Mouse (Mus musculus): ENCODE measurements around the gene Zfp30. TPM values are rescaled to one million over a fixed set of nuclear protein-coding genes. Genes with fewer than 3 reads are reported as not detected.
A peak's percentile ranks its signal among the peaks of the same experiment; 100 is the strongest.

Gene Zfp30
- total RNA-seq (2014; fragmentation: Nextera tagmentation): 1.4 TPM in 1 of 2 replicates, not detected in the other
- total RNA-seq (2017): 0.50 and 0.56 TPM in 2 replicates

DNA sequence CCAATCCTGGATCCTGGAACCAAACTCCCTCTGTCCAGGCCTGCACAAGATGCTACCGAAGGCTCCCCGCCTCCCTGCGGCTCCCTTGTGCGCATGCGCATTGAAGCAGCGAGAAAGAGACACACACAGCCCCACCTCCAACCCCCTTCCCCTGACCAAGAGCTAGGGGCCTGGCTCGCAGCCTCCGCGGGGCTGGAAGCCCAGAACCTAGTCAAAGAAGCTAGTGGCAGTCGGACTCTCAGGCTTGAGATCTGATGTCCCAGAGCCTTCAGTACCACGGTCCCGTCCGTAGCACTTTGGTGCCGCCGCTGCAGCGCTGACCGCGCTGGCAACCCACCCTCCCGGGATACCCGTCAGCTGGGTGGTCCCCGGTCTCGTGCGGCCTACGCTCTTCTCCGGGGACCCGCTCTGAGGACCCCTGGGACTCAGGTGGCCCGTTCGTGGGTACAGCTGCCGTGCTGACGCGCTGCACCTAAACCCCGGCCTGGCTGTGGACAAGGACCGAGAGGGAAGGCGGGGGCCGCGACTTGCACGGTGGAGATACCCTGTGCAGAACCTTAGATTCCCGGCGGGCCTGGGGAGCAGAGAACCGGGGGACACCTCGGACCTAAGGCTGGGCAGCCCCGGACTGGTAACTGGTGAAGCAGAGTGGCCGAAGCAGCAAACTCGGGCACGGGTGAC is at the start of gene Zfp30:
TSS of gene Zfp30 (plus strand) at position 128 of the 681 bp plus-strand sequence.
- peak; percentile 92 for ATAC-seq (replicated peaks; ENCODE audit: low FRiP score, low TSS enrichment, poor library complexity, severe bottlenecking)

GRCm38 (mm10) chr7:29742258-29742657 is 41.5 kb upstream of the Zfp30 start:
- ATAC-seq (replicated peaks; ENCODE audit: low FRiP score, low TSS enrichment, poor library complexity, severe bottlenecking): no peak

GRCm38 (mm10) chr7:29760476-29760875 is 23.3 kb upstream of the Zfp30 start:
- ATAC-seq (replicated peaks; ENCODE audit: low FRiP score, low TSS enrichment, poor library complexity, severe bottlenecking): no peak

DNA sequence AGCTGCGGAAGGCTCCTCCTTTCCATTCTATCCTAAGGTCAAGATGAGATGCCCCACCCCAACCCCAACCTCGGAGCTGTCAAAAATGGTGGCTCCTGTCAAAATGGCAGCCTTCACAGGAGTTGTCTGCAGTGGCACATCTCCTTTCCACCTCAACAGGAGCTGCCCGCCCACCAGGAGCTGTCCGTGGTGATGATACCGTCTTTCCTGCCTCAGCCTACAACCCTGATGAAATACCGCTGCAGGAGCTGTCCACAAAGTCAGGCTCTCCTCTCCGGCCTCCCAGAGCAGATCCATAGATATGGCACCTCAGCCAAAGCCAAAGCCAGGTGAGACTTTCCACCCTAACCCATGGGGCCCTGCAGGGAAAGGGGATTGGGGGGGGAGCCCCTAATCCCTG is 19.1 kb upstream of the Zfp30 start:
- ATAC-seq (replicated peaks; ENCODE audit: low FRiP score, low TSS enrichment, poor library complexity, severe bottlenecking): no peak

GRCm38 (mm10) chr7:29767058-29767686 is 16.6 kb upstream of the Zfp30 start:
- peak; percentile 64 for ATAC-seq (replicated peaks; ENCODE audit: low FRiP score, low TSS enrichment, poor library complexity, severe bottlenecking)

DNA sequence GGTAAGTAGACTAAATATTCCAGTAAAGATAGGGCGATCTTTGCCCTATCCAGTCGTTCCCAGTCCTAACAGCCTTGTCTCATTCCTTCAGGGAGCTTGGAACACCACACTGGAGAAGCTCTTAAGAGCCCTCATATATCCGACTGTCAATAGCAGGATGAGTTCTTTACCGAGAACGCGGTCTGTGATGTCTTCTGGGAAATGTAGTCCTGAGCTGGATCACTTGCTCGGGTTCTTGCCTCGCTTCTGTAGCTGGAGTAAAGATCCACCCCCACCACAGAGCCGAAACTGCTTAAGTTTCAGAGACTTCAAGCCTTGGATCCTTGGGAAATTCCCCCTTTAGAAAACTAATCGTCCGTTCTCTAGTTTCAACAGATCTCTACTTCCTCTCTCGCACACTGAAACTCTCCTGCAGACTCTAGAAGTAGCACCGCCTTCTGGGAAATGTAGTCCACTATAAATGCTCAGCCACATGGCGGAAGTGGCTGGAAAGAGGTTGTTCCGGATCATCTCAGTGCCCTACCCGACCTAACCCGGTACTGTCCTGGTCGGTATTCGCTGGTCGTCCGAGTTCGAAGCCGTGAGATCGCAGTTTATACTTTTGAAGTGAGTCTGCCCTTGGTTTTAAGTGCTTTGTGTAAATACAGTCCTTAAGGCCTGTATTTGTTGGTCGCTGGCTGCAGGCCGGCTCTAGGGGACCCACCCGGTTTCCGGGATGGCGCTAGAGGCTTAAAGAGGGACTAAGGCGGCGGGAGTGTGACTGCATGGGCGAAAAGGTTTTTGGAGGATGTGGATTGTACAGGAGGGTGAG is 15.5 kb upstream of the Zfp30 start, which contains the start of gene Zfp84:
TSS of gene Zfp84 (plus strand) at position 463 of the 811 bp plus-strand sequence.
- ATAC-seq (replicated peaks; ENCODE audit: low FRiP score, low TSS enrichment, poor library complexity, severe bottlenecking): peak; percentile 94

- no peak for ATAC-seq (replicated peaks; ENCODE audit: low FRiP score, low TSS enrichment, poor library complexity, severe bottlenecking)
Observed at GRCm38 (mm10) chr7:29768980-29769379, 14.8 kb upstream of the Zfp30 start.

DNA sequence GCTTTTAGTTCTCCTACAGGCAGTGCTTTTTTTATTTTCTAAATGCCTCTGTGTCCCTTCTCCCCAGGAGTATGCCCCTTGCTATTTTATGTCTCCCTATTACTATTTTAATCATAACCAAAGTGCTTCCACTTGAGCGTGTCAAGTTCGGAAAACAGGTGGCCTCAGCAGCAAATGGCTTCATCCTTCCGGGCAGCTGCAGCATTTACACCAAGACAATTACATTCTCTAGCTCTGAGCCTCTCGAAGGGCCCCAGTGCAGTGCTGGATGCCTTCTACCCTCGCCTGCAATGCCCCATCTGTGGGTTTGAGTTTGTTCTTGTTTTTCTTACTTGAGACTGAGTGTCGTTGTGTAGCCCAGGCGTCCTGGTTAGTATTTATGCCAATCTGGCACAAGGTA is 10.3 kb upstream of the Zfp30 start:
- no peak for ATAC-seq (replicated peaks; ENCODE audit: low FRiP score, low TSS enrichment, poor library complexity, severe bottlenecking)

GRCm38 (mm10) chr7:29774371-29774770 is 9.4 kb upstream of the Zfp30 start:
- ATAC-seq (replicated peaks; ENCODE audit: low FRiP score, low TSS enrichment, poor library complexity, severe bottlenecking): no peak

- ATAC-seq (replicated peaks; ENCODE audit: low FRiP score, low TSS enrichment, poor library complexity, severe bottlenecking): no peak
Observed at GRCm38 (mm10) chr7:29776568-29776967, 7.2 kb upstream of the Zfp30 start.

GRCm38 (mm10) chr7:29777372-29777771 is 6.4 kb upstream of the Zfp30 start:
- ATAC-seq (replicated peaks; ENCODE audit: low FRiP score, low TSS enrichment, poor library complexity, severe bottlenecking): no peak

DNA sequence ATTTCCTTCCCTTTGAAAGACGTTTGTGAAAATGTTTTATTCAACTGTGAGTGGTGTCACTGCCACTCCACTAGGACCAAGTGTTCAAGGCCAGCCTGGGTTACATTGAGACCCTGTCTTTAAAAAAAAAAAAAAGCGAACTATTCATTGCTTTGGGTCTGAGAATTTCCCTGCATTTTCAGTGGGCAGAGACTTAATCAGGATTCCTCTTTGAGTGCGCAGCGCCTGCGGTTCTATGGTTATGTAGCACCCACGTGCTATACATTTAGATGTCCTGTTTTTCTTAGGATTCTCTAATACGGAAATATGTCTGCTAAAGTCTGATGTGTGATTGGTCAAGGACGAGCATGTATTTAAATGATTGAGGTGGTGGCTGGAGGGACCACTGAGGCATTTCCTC is 1.2 kb downstream of the Zfp30 start:
- ATAC-seq (replicated peaks; ENCODE audit: low FRiP score, low TSS enrichment, poor library complexity, severe bottlenecking): no peak

DNA sequence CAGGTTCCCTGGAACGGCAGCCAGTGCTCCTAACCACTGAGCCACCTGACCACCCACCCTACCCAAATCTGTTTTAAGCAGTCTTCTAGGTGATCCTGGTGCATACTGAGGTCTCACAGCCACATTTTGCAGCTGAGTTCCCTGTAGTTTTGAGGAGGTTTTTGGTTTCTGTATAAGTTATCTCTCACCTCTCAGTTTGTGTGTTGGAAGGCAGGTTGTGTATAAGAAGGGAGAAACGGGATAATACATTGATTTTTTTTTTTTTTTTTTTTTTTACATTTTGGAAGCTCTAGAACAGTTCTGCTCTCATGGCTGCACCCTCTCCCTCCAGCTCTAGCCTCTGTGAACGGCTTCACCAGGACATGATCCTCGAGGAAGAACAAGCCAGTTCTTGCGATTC is 2.1 kb downstream of the Zfp30 start:
- no peak for ATAC-seq (replicated peaks; ENCODE audit: low FRiP score, low TSS enrichment, poor library complexity, severe bottlenecking)

GRCm38 (mm10) chr7:29792906-29793305 is 9.1 kb downstream of the Zfp30 start:
- no peak for ATAC-seq (replicated peaks; ENCODE audit: low FRiP score, low TSS enrichment, poor library complexity, severe bottlenecking)

DNA sequence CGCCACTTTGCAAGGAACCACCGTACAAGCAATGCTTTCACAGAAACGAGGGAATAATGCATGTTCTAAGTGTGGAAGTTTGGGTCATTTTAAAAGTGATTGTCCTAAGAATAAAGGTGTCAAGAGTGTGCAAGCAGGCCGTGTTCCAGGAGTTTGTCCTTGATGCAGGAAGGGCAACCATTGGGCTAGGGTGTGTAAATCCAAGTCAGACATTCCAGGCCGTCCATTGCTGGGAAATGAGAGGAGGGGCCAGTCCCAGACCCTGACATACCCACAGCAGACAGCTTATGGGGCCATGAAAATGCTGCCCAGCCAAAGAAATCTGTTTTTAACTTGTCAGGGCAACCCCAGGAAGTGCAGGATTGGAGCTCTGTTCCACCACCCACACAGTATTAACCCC is 23.2 kb downstream of the Zfp30 start:
- no peak for ATAC-seq (replicated peaks; ENCODE audit: low FRiP score, low TSS enrichment, poor library complexity, severe bottlenecking)

GRCm38 (mm10) chr7:29812244-29812643 is 28.4 kb downstream of the Zfp30 start:
- ATAC-seq (replicated peaks; ENCODE audit: low FRiP score, low TSS enrichment, poor library complexity, severe bottlenecking): no peak

DNA sequence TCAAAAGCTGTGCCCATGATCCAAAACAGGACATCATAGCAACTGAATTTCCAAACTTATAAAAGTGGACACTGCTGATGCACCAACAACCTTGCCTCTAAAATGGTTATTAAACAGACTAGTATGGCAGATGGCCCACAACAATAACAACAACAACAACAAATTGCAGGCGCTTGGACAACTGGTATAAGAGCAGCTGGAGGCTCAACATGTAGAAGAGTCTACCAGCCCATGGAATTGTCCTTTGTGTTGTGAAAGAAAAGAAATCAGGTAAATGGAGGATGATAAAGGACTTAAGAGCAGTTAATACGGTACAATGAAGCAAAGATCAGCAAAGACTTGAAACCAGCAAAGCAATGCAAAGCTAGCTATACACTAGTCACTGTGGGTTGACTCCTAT is 30.6 kb downstream of the Zfp30 start:
- no peak for ATAC-seq (replicated peaks; ENCODE audit: low FRiP score, low TSS enrichment, poor library complexity, severe bottlenecking)

DNA sequence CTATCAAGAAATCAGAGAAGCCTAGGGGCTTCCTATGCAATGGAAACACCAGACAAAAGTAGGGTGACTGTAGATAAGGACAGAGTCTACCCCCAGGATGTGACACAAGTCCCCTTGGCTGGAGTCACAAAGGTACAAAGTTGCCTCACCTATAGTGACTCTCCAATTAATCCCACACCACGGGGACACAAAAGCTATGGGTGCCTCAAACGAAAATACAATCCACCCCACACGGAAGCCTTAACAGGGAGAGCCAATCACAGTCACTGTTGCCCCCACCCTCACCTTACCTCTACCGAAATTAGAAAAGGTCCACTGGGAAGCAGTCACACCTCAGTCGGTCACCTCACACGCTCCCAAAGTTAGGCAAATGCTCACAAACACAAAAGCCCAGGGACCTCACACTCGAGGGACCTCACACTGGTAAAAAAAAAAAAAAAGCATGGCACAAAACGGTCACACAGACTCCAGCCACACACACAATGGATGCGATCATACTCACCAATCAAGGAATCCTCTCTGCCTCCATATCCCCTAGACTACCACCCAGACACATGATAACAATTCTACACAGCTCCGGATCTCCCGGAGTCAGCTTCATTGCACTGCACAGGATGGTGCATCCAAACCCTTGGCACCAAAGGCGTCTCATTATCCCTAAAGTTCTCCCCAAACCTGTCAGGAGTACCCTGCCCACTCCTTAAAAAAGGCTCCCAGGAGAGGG is 31.4 kb downstream of the Zfp30 start:
- ATAC-seq (replicated peaks; ENCODE audit: low FRiP score, low TSS enrichment, poor library complexity, severe bottlenecking): 0 out of 2 replicates have a peak, but pooled peaks have one; percentile 12

GRCm38 (mm10) chr7:29815910-29816429 is 32.2 kb downstream of the Zfp30 start, which contains the start of gene Zfp790:
TSS of gene Zfp790 (plus strand) at chr7:29816114.
- peak; percentile 93 for ATAC-seq (replicated peaks; ENCODE audit: low FRiP score, low TSS enrichment, poor library complexity, severe bottlenecking)
